Mouse (Mus musculus) monocyte, adult 2 months (primary cell): Measurements from ENCODE around the gene Myl6b.
"Not testable (repeated sequence)": the region's sequence is repeated elsewhere in the genome, so short reads cannot be mapped to it uniquely, and the experiment has no call there.

Experiments
- DNase-seq, 2 experiments: peaks; one replicate each; pipeline ENCODE4 v3.0.0; 2022; ENCODE audit warnings: low spot score in 2 of 2, low read depth in 1 of 2

Gene Myl6b

GRCm38 (mm10) chr10:128520591-128520990 is 22.1 kb upstream of the Myl6b start:
- no peak for DNase-seq

- DNase-seq, result peak in 1 of 2 experiments; percentile 29
Measured at GRCm38 (mm10) chr10:128518833-128519232, 20.3 kb upstream of the Myl6b start.

GRCm38 (mm10) chr10:128516677-128517076 is 18.2 kb upstream of the Myl6b start:
- DNase-seq, result no peak

GRCm38 (mm10) chr10:128516029-128516428 is 17.5 kb upstream of the Myl6b start:
- no peak for DNase-seq

DNA sequence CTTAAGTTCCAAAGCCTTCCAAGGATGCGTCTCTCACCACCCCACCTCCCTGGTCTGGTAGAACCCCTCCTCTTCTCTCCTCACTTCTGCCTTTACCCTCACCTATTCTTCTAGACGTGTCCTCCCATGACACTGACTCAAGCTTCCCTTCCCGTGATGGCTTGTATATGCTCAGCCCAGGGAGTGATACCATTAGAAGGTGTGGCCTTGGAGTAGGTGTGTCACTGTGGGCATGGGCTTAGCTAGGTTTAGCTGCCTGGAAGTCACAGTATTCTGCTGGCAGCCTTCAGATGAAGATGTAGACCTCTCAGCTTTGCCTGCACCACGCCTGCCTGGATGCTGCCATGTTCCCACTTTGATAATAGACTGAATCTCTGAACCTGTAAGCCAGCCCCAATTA is 16.6 kb upstream of the Myl6b start:
- no peak for DNase-seq

DNA sequence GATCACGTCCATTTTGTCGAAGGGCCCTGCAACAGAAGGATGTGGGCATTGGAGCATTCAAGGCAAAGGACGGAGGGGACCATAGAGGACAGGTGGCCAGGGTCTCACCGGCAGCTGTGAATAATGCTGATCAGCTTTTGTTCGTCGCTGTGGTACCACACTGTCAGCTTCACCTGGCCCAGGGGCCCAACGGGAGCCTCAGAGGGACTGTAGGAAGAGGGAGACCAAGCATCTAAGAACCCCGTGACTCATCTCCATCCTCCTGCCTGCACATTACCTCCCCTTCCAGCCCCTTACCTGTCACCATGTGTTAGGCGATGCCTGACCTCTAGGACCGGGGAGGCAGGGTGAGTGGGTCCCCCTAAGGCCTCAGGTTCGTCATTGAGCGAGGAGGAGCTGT is 13.3 kb upstream of the Myl6b start:
- DNase-seq, result no peak

DNA sequence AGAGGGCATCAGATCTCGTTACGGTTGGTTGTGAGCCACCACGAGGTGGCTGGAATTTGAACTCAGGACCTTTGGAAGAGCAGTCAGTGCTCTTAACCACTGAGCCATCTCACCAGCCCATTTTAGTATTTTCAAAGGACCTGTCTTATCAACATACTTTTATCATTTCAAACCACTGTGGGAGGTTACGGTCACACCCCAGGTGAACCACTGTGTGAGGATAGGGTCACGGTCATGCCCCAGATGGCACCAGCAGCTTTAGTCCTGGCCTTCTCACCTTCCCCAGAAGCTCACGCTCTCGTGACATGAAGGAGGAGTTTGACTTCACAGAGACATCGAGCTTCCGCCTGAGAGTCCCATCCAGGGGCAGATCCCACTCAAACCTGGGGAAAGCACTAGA is 12.7 kb upstream of the Myl6b start:
- no peak for DNase-seq

DNA sequence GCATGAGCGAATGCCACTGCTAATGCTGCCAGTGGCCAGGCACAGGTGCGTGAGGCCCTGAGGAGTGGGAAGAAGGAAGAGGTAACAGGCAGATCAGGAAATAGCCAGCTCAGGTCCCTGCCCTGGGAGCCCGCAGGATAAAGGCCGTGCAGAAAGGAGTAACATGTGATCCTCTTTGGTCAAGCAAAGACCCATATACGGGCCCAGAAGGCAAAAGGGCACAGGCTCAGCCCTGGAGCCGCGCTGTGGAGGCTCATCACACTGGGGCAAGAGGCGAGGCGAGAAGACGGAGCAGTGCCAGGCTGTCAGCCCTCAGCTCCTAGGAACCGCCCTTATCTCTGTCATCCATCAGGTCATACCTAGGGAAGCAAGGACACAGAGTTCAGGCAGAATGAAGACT is 11.8 kb upstream of the Myl6b start:
- DNase-seq, result no peak

GRCm38 (mm10) chr10:128509831-128510230 is 11.3 kb upstream of the Myl6b start:
- no peak for DNase-seq

DNA sequence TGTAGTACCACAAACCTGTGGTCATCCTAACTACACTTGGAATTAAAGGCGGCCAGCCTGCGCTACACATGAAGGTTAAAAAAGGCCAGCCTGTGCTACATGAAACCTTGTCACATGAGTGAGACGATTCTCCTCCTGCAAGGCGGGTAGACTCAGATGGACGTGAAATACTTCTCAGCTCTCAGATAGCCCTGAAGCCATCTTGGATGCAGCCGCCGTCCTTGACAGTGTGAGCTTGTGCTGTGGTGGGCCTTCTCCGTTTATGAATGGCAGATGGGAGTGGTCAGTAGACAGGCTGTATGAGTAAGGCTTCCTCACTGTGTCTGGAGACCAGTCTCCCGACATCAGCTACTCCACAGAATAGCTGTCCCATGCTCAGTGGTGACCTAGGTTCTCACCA is 10.7 kb upstream of the Myl6b start:
- no peak for DNase-seq

DNA sequence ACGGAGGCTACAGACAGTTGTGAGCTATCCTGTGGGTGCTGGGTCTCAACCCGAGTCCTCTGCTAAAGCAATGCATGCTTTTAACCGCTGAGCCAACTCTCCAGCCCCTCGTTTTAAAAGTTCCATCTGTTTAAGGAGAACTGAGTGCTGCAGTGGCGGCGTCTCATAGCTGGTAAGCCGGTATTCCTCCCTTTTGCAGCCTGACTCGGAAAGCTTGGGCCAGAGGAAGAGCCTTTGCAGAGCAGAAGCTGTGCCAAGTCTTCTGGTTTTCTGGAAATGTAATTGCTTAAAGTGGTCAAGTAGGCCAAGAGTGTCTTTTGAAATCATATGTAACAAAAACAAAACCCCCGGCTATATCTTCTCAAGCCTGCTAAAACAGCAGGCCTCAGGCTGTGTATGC is 9.8 kb upstream of the Myl6b start:
- DNase-seq, result no peak

DNA sequence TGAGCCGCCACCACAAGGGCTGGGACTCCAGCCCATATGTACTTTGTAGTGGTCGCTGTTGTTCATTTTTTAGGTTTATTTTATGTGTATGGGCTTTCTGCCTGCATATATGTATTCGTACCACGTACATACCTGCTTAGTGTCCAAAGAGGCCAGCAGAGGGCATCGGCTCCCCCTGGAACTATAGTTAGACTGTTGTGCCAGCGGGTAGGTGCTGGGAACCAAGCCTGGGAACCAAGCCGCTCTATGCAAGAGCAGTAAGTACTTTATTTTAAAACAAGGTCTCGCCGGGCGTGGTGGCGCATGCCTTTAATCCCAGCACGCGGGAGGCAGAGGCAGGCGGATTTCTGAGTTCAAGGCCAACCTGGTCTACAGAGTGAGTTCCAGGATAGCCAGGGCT is 7.5 kb upstream of the Myl6b start:
- DNase-seq, result no peak

DNA sequence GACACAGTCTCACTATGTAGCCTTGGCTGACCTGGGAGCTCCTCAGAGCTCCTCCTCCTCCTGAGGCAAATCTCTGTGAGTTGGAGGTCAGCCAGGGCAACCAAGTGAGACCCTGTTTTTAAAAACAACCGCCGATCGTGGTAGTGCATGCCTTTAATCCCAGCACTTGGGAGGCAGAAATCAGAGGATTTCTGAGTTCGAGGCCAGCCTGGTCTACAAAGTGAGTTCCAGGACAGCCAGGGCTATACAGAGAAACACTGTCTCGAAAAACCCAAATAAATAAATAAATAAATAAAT is 6.8 kb upstream of the Myl6b start:
- DNase-seq, result not testable (repeated sequence)

DNA sequence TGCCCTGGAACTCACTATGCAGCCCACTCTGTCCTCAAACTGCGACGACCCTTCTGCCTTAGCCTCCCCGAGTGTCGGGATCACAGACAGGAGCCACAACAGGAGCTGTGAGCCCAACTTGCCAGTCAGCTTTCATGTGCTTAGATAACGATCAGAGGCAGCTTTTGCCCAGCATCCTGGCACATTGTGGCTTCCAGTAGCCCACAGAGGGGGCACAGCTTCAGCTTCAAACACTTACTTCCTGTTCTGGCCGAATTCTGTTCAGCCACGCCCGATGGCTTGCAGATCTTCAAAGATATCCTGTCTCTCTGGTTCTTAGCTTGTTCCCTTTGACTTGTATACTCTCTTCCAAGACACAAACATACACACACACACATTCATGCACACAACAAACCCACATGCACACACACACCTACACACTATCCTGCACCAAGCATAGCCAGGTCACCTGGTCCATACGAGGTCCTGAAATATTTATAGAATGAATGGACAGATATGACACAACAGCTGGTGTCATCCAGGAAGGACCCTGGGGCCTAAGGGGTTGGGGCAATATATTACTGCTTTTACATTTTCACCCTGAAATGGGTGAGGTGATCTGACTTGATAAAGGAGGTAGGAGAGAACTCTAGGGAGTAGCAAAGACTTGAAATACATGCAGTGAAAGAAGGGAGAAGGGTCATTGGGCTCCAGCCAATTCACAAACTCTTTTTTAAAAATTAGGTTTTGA is 6.3 kb upstream of the Myl6b start:
- DNase-seq, result no peak

DNA sequence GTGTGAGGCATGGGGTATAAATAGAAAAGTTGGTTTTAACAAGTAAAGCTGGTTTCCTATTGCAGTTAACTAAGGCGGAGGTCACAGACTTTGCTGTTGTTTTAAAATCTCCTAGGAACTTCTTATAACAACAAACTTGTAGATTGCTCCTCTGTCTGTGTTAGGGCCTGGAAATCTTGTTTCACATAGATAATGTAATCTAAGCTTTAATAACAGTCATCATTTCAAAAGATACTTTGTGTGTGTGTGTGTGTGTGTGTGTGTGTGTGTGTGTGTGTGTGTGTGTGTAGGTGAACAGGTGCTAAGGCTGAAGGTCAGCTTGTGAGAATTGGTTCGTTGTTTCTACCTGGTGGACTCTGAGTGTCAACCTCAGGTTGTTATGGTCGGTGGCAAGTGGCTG is 5.5 kb upstream of the Myl6b start:
- no peak for DNase-seq

GRCm38 (mm10) chr10:128503532-128503931 is 5.0 kb upstream of the Myl6b start:
- no peak for DNase-seq

- no peak for DNase-seq
Measured at GRCm38 (mm10) chr10:128502341-128502740, 3.9 kb upstream of the Myl6b start.

DNA sequence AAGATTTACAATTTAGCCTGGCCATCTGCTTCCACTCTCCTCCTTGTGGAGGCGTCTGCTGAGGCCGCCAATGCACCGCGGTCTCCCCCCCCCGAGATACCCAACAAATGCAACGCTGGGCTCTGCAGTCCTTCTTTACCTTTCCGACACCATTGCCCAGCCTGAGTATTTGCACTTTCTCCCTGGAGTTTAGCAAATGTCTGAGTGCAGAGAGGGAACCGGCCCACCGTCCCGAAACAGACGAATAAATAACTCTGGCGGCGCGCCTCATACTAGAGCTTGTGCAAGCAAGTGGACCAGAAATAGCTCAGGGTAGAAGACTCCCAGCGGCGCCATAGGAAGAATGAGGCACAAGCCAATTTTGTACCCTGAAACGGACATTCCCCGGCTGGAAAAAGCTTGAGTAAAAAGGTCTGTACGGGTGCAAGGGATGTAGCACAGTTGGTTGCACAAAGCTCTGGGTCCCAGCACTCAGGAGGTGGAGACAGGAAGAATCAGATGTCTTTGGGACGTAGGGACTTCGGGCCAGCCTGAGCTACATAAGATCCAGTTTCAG is 709 bp upstream of the Myl6b start:
- DNase-seq, result peak in 1 of 2 experiments; percentile 34

DNA sequence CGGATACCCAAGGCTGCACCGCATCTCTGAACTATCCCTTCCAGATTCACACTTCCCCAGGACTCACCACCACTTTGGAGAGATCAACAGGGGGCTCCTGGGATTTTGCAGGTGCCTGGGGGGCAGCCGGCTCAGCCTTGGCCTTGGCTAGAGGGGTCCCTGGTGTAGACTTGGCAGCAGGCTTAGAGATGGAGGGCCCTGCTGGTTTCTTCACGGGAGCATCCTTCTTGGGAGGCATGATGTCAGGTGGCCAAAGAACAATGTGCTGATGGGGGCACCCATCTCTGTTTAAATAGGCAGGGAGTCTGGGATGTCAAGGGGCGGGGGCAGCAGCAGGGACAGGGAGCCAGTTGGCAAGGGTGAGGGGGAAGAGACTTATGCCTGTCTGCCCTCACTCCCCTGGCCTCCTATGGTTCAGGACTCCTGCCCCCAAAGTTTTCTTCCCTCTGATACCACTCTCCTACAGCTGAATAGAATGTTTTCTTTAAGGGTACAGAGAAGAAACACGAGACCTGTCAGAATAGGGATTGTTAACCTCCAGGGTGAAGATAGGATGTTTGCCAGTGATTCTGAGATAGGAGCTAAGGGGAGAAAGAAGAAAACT is 1.2 kb downstream of the Myl6b start:
- no peak for DNase-seq

DNA sequence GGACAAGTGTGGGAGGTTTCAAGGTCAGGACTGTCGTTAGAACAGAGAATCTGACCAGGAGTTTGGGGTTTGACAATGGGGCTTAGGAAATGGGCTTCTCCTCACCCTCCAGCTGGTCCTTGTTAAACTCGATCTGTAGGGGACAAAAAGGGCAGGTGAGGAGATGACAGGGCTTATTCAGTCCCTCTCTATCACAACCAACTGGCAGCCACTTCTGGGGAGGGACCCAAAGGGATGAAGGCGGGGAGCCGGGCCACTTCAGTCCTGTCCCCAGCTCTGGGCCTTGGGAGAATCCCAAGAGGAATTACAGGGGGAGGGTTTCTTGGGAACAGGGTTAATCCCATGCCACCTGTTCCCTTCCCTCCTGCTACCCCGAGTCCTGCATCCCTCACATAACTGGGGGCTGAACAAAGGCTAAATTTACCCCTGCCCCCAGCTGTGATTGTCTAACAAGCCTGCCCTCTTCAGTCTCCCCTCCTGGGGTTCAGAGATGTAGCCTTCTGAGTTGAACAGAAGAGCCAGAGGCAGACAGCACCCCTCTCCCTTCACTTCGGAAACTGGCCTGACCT is 1.9 kb downstream of the Myl6b start:
- no peak for DNase-seq

- DNase-seq, result no peak
Measured at GRCm38 (mm10) chr10:128495903-128496302, 2.6 kb downstream of the Myl6b start.

GRCm38 (mm10) chr10:128495270-128495669 is 3.2 kb downstream of the Myl6b start:
- no peak for DNase-seq
